In the genomic region with DNA sequence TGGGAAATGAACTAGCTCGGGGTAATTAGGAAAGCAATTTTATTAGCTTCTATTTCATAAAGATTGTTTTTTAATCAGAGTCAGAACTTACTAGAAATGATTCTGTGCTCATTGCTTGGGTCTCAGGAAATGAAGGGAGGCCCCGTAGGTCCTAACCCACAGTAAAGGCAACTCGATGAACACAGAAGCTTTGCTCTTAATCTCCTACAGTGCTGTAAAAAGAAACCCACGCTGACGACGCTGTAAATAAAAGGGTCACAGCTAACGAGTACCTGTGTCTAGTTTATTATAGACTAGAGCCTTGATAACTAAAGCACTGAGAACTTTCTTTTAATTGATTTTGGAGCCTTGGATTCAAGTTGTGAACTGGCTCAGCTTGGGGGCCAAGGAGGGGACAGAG, we compare ENCODE assay signal across 17 mouse cellular contexts.
"Had no signal": no experiment of that assay in that cellular context is flagged by ENCODE, and none has a peak within 500 bp of the region (broad histone marks: within the 10 kb centered on the region; RNA-seq: fewer than 3 reads in every experiment).

No protein-coding gene starts in this region.

- H3K9me3 ChIP-seq: lung, embryonic 15.5 days; megakaryocyte, embryonic 14.5 days; midbrain, embryonic 13.5 days; midbrain, embryonic 15.5 days; neural tube, embryonic 12.5 days; stomach, embryonic 15.5 days had no signal

- ATAC-seq: lung, postnatal 0 days; midbrain, embryonic 13.5 days; midbrain, embryonic 15.5 days had no signal

- H3K9ac ChIP-seq: lung, embryonic 15.5 days; midbrain, embryonic 13.5 days; midbrain, embryonic 15.5 days; neural tube, embryonic 12.5 days; stomach, embryonic 15.5 days had no signal

- H3K27ac ChIP-seq: lung, embryonic 15.5 days; macrophage; midbrain, embryonic 13.5 days; midbrain, embryonic 15.5 days; neural tube, embryonic 12.5 days; stomach, embryonic 15.5 days; stomach, postnatal 0 days had no signal

- H3K4me2 ChIP-seq: lung, embryonic 15.5 days; midbrain, embryonic 11.5 days; midbrain, embryonic 13.5 days; midbrain, embryonic 15.5 days; neural tube, embryonic 12.5 days; stomach, embryonic 15.5 days had no signal

- DNase-seq: lung, adult 2 months; lung, postnatal 14 days; lung, postnatal 36 days; right cerebral cortex, postnatal 14 days; thymus, adult 2 months; thymus, postnatal 25 days; thymus, postnatal 4 days had no signal

- H3K27me3 ChIP-seq: lung, embryonic 15.5 days; megakaryocyte, embryonic 14.5 days; midbrain, embryonic 13.5 days; midbrain, embryonic 15.5 days; neural tube, embryonic 12.5 days; stomach, embryonic 15.5 days had no signal

- H3K4me3 ChIP-seq: lung, embryonic 15.5 days; megakaryocyte, embryonic 14.5 days; midbrain, embryonic 13.5 days; midbrain, embryonic 15.5 days; neural tube, embryonic 12.5 days; stomach, embryonic 15.5 days had no signal

- H3K36me3 ChIP-seq: lung, embryonic 15.5 days; midbrain, embryonic 13.5 days; midbrain, embryonic 15.5 days; neural tube, embryonic 12.5 days; stomach, embryonic 15.5 days had no signal

- H3K4me1 ChIP-seq: lung, embryonic 15.5 days; megakaryocyte, embryonic 14.5 days; neural tube, embryonic 12.5 days; stomach, embryonic 15.5 days had no signal
